Mouse (Mus musculus) central nervous system, embryonic 18 days (tissue): ENCODE results near the gene Cand2. TPM values are rescaled to one million over a fixed set of nuclear protein-coding genes. Genes with fewer than 3 reads are reported as not detected.

Source experiments
- polyA plus RNA-seq: library from polyadenylated mRNA; depleted of rRNA; stranded (reverse); fragments of >200 nt; gene quantifications from 2 replicates; pipeline ENCODE4 v1.2.3, GENCODE M21; 2012; rRNA removed

Gene Cand2
- 14.4 and 15.2 TPM in 2 replicates for polyA plus RNA-seq

DNA sequence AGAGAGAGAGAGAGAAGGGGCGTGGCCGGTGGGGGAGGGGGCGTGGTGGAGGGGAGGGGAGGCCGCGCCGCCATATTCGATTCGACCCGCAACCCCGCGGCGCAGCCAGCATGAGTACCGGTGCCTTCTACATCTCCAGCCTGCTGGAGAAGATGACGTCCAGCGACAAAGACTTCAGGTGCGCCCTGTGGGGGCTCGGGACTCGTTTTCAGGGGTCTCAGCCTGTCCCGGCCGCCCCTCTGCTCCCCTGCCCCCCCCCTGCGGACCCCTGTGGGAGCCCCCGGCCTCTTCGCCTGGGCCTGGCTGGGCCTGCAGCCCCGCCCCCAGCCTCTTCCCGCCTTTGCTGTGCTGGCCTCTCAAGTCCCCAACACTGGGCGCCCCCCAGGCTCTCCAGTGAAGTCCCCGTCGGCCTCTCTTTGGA is at the start of gene Cand2:
TSS of gene Cand2 (plus strand) at position 38 of the 421 bp plus-strand sequence.

GRCm38 (mm10) chr6:115761995-115762756 is 12.2 kb upstream of the Cand2 start, which contains the start of gene Tmem40:
Gene Tmem40 (minus strand): TSS chr6:115762410.

GRCm38 (mm10) chr6:115808488-115809231 is 34.3 kb downstream of the Cand2 start, which contains the start of gene Rpl32:
Gene Rpl32 (minus strand): TSS chr6:115808747.

DNA sequence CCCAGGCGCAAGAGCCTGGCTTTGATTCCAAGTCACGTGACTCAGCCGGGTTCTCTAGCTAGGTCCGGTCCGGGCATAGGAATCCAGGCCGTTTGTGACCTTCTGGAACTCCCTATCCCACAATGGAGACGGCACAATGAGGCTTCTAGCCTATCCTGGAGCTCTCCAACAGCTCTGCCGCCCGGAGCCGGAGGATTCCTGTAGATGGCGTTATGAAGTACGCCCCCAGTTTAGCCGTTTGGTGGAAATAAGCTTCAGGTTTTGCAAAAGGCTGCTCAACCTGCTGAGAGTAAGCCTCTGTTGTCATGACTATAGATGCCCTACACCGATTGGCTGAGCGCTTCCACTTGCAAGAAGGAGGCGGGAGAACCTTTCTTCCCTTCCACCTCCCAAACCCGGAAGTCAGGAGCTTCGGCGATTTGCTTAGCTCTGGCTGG is 63.8 kb downstream of the Cand2 start, which contains the start of gene Efcab12:
TSS of gene Efcab12 (minus strand) at position 252 of the 437 bp plus-strand sequence.

DNA sequence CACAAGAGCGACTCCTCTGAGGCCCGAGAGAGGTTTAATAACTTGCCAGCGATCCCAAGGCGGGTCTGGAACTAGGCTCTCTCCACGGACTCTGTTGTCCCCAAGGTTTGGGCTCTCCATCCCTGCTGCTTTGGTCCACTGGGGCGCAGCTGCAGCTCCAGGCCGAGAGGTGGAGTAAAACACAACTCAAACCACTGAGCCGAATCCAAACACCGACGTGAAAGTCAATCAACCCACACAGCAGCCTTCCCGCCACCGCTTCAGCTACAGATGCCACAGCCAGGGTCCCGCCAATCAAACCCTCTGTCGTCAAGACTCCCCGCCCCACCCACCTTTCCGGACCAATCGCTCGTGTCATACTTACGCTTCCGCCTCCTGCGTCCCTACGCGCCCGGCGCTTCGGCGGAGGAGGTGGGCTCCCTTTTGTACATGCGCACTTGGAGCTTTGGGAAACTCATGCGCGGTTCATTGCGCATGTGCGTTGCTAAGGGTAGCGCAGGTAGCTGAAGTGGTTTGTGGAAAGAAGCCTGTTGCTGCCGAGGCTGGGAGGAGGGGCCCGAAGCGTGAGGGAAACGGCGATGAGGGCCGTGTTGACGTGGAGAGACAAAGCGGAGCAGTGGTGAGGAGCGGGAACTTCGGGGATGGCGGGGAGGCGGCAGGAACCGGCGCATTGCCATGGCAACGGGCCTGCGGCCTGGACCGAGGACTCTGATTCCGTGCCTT is 78.9 kb downstream of the Cand2 start, which contains the start of the genes Mbd4 and Ift122:
TSS of gene Mbd4 (minus strand) at position 281 of the 723 bp plus-strand sequence.
TSS of gene Ift122 (plus strand) at position 380 of the 723 bp plus-strand sequence.

Other genes with a start within 250 kb of the Cand2 start
- 25.7 and 28.2 TPM in 2 replicates for gene Tsen2, start 229.9 kb upstream of the Cand2 start, polyA plus RNA-seq
- gene Mkrn2os, start 182.0 kb upstream of the Cand2 start, polyA plus RNA-seq = 0.09 and 0.16 TPM in 2 replicates
- gene Mkrn2, start 172.6 kb upstream of the Cand2 start, polyA plus RNA-seq = 28.6 and 32.0 TPM in 2 replicates
- gene Raf1, start 97.9 kb upstream of the Cand2 start, polyA plus RNA-seq = 240 and 245 TPM in 2 replicates
- gene Tmem40, start 12.1 kb upstream of the Cand2 start, polyA plus RNA-seq = 1.5 TPM in 2 replicates
- gene Rpl32, start 34.2 kb downstream of the Cand2 start, polyA plus RNA-seq = 1,760 and 1,858 TPM in 2 replicates
- 4.2 and 4.4 TPM in 2 replicates for gene Efcab12, start 63.9 kb downstream of the Cand2 start, polyA plus RNA-seq
- 10.2 and 11.0 TPM in 2 replicates for gene Mbd4, start 78.8 kb downstream of the Cand2 start, polyA plus RNA-seq
- gene Ift122, start 78.9 kb downstream of the Cand2 start, polyA plus RNA-seq = 31.0 and 33.5 TPM in 2 replicates
- 0.96 and 1.8 TPM in 2 replicates for gene Rho, start 157.2 kb downstream of the Cand2 start, polyA plus RNA-seq
- not detected in 2 replicates for gene H1foo, start 170.4 kb downstream of the Cand2 start, polyA plus RNA-seq
- gene Plxnd1, start 220.5 kb downstream of the Cand2 start, polyA plus RNA-seq = 47.1 and 51.8 TPM in 2 replicates